Mouse (Mus musculus) cerebellum, adult 9-10 months (tissue): Measurements from ENCODE around the gene Olfr1361.
A peak's percentile ranks its signal among the peaks of the same experiment; 100 is the strongest.

ENCODE experiments used
- DNase-seq: peaks from one replicate; pipeline ENCODE4 v3.0.0; 2022

The Olfr1361 gene

GRCm38 (mm10) chr13:21663286-21663685, at the start of gene Olfr1361:
Gene Olfr1361, minus strand, starts transcription at chr13:21663386.
- no peak for DNase-seq

GRCm38 (mm10) chr13:21711698-21712097, 48.5 kb upstream of the Olfr1361 start:
- no peak for DNase-seq

- peak; percentile 89 for DNase-seq
Observed at GRCm38 (mm10) chr13:21710821-21711525, 47.8 kb upstream of the Olfr1361 start.

- DNase-seq: peak; percentile 91
Observed at GRCm38 (mm10) chr13:21710031-21710711, 47.0 kb upstream of the Olfr1361 start.

- no peak for DNase-seq
Observed at GRCm38 (mm10) chr13:21706669-21707068, 43.5 kb upstream of the Olfr1361 start.

GRCm38 (mm10) chr13:21697811-21698210, 34.6 kb upstream of the Olfr1361 start, which contains the start of gene Olfr1359:
Gene Olfr1359, plus strand, starts transcription at chr13:21698111.
- DNase-seq: no peak

- DNase-seq: no peak
Observed at GRCm38 (mm10) chr13:21677305-21677704, 14.1 kb upstream of the Olfr1361 start, which contains the start of gene Olfr1360. Gene Olfr1360, minus strand, starts transcription at chr13:21677405.

GRCm38 (mm10) chr13:21642418-21642817, 20.8 kb downstream of the Olfr1361 start, which contains the start of gene Olfr11:
Gene Olfr11, minus strand, starts transcription at chr13:21642518.
- no peak for DNase-seq

- no peak for DNase-seq
Observed at GRCm38 (mm10) chr13:21613922-21614321, 49.3 kb downstream of the Olfr1361 start, which contains the start of gene Olfr1362. Gene Olfr1362, minus strand, starts transcription at chr13:21614022.
